Mouse (Mus musculus): ENCODE measurements around the gene Glyr1. TPM values are rescaled to one million over a fixed set of nuclear protein-coding genes. Genes with fewer than 3 reads are reported as not detected.

The Glyr1 gene
- total RNA-seq, 2 experiments from 2014 or later, result 139 TPM

DNA sequence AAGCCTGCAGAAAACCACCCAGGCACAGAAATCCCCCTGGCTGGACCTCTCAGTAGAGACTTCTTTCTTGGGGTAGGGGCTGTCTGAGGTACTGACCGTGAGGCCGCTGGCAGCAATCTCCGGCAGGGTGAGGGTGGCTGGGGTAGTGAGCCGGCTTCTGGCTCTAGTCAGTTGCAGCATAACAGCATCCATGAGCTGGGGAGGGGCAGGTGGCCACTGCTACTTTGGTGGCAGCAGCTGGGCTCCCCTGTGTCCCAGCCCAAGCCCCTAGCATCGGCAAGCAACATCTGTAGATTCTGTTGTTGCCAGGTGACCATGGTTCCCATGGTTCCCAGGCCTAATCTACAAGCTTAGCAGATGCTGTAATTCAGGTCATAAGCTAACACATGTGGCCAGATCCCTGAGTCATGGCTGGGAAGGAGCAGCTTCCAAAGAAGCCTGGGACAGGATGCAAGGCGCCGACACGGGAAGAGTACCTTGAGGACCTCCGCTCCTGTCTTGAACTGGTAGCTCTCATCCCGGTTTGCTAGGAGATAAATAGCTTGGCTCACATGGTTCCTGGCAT is 39.2 kb downstream of the Glyr1 start:
- no peak for DNase-seq

DNA sequence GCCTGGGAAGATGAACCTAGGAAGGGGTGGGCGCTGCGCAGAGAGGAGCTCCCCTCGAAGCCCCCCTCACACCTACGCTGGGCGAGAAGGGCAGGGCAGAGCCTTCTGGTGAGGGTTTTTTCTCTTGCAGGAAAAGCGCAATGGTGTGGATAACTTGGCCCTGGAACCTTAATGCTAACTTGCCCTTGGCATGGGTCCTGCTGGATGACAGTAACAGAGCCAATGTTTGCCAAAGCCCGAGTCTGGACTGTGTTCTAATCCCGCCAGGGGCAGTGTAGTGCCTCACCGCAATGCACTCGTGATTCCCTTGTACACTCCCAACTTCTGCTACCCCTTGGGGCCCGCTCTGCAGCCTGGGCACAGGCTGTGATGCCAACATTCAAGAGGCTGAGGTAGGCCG is 41.6 kb downstream of the Glyr1 start:
- DNase-seq, result no peak

DNA sequence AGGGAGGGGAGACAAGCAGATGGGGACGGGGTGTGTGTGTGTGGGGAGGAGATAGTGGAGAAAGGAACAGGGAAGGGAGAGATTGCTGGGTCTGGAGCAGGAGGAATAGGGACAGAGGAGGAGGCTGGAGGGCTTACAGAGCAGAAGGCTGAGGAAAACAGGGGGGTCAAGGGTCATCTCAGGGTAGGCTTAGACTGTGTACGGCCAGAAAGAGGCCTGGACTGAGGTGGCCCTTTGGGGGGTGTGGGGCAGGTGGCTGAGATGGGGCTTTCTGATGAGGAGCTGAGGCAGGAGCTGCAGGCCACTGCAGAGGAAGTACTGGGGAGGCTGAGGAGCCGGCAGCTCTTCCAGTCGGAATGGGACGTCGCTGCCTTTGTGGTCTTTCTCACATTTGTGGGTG is 42.2 kb downstream of the Glyr1 start:
- DNase-seq, result no peak

- DNase-seq, result no peak
Measured at GRCm38 (mm10) chr16:5007067-5007466, 42.6 kb downstream of the Glyr1 start, which contains the start of gene Smim22. Gene Smim22 (plus strand): TSS chr16:5007288.

DNA sequence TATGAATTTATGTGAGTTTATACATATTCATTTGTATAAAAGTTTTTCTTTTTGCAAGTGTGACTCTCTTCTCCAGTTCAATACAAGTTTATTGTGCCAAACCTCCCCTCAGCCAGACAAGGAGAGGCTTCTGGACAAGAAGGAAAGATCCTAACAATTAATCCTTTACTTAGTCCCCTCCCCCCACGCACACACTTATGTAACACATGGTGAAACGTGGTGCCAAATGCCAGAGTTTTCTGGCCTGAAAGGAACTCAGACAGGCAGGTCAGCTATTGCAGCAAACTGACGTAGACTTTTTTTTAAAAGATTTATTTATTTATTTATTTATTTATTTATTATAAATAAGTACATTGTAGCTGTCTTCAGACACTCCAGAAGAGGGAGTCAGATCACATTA is 49.1 kb downstream of the Glyr1 start:
- DNase-seq, result no peak

GRCm38 (mm10) chr16:4998984-4999383 is 50.7 kb downstream of the Glyr1 start:
- no peak for DNase-seq

- no peak for DNase-seq
Measured at GRCm38 (mm10) chr16:4997553-4997952, 52.1 kb downstream of the Glyr1 start, which contains the start of gene Sept12. Gene Sept12 (minus strand): TSS chr16:4997852.

GRCm38 (mm10) chr16:4993276-4993675 is 56.4 kb downstream of the Glyr1 start:
- DNase-seq, result no peak

DNA sequence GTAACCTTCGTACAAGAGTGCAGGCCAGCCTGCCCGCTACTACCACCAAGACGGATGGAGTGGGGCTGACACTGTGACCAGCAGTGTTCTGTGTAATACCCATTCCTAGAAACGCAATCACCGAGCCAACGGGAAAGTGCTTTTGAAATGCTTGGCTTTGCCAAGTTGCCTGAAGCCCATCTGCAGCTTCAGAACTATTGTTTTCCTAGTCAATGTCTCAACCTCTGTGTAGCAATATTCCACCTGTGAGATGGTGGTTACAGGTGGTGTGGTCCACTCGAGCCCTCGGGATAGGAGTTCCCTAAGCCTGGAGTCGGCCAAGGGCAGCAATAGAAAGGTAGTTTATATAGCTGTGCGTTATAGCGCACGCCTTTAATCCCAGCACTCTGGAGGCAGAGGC is 64.9 kb downstream of the Glyr1 start:
- DNase-seq, result no peak

- DNase-seq, result no peak
Measured at GRCm38 (mm10) chr16:4979755-4980380, 69.8 kb downstream of the Glyr1 start.

DNA sequence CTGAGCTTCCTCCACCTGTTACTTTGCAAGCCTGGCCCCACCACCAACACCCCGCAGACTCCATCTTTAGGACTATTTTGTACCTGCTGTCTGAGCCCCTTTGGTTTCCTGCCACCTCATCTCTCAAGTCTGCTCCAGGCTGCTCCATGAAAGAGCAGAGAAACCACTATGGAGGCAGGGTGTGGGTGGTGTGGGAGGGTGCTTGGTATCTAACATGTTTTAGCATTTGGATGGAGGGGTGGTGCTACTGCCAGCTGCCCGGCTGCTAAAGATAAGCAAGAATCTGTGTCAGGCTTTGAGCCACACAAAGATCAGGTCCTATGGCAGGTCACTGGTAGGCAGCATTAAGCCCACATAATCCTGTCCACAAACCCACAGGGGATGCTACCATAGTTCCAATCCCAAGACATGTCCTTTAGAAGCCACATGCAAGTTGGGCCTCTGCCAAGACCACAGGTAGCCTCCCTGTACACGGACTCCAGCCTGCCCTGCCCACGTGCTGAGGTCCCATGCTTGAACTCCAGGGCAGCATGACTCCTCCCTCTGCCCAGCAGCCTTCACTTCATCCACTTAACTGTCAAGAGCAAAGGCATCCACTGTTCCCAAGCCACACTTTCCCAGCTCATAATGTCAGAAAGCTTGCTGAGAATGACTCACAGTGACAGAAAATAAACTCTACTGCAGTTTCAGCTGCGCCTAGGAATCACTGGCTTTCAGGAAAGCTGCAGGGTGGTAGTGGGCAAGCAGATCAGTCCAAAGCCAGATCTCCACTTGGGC is 71.2 kb downstream of the Glyr1 start:
- no peak for DNase-seq

DNA sequence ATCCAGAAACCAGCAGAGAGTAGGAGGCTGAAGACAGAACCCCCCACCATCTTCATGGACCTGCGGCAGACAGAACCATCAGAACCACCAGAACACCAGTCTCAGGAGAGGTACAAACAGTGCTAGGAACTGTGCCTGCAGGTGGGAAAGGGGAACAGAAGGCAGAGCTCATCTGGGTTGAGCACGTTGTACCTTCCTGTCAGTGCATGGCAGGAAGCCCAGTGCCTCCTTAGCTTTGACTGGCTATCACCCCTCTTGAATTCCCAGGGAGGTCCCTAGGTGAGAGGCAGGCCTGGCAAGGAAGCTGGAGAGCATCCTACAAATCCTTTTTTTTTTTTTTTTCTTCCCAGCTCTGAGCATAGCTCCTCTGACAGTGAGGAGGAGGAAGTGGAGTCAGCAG is 73.5 kb downstream of the Glyr1 start:
- no peak for DNase-seq

DNA sequence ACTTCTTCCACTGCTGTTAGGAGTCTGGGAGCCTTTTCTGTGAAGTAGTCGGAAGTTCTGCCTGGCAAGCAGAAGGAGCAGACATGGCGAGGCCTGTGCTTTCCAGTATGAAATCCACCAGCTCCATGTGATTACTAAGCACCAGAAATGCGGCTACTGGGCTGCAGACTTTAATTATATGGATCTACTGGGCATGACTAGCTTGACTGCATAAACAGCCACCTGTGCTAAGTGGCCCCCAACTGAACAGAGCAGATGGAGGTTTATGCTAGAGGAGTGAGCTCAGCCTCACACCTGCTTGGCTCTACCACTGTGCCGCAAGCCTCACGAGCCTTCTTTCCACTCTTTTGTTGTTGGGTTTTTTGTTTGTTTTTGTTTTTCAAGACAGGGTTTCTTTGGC is 75.1 kb downstream of the Glyr1 start:
- no peak for DNase-seq

DNA sequence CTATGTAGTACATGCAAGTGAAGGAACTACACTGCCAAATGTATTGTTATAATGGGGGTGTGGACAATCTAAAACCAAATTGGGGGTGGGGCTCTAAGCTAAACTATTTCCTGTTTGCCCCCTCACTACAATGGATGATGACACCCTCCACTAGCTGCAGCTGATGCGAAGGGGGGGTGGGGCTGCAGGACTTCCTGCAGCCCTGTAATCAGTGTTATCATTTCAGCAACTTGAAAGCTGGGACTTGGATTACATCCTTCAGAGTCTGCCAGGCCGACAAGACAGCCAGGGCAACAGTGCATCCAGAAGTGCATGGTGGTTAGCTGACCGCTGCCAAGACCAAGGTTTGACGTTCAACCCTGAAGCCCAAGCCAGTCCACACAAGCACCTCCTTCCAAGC is 78.0 kb downstream of the Glyr1 start:
- DNase-seq, result no peak

- no peak for DNase-seq
Measured at GRCm38 (mm10) chr16:4969055-4969843, 80.4 kb downstream of the Glyr1 start.

DNA sequence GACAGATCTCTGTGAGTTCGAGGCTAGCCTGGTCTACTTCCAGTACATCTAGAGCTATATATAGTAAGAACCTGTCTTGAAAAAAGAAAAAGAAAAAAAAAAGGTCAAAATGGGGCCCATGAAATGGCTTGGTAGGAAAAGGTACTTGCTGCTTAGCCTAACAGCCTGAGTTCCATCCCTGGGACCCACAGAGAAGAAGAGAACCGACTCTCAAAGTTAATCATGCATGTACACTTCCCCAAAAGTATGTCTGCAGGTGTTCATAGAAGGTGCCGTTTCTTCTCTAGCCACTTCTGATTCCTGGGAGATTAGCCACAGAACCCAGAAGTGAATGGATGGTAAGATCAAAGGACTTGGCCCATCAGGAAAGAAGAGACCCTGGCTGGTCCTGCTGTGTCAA is 81.2 kb downstream of the Glyr1 start:
- DNase-seq, result no peak

GRCm38 (mm10) chr16:4965392-4966129 is 84.1 kb downstream of the Glyr1 start:
- DNase-seq, result no peak

GRCm38 (mm10) chr16:4964731-4965391 is 84.8 kb downstream of the Glyr1 start:
- no peak for DNase-seq
